Mouse (Mus musculus) erythroblast, embryonic 14.5 days (primary cell): ENCODE measurements around the gene Hacd2.

Source experiments
- GATA1 ChIP-seq: IDR thresholded peaks from 2 replicates; pipeline ENCODE4 v1.6.1; 2012; ENCODE audit warnings: low read length, inconsistent platforms, mixed read lengths
- TAL1 ChIP-seq: IDR thresholded peaks from 3 replicates; pipeline ENCODE4 v1.6.1; 2012; ENCODE audit warnings: low read length, inconsistent platforms, mixed read lengths

DNA sequence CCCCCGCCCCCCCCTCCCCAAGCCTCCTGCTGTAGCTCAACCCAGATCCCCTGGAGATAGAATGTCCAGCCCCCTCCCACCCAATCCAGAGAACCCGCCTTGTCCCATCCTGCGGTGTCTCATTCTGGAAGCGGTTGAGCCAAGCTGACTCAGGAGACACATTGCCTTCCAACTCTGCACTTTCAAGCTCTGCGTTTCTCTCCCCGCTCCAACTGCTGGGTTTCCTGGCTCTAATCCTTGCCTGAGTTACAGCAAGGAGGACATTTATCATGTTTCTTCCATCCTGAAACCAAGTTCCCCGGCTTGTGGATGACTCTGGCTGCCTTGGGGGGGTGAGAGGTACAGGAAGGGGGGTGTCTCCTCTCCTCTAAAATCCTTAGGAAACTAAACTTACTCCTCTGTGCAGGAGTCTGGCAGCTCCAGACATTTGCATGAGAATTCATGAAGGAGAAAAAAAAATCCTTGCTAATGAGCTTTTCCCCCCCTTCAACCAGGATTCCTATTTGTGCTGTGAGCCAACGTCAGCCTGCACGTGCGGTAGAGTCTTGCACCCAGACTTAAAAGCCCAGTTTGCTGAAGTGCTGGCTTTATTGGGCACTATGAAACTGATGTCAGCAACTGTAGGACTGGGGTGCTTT, 21.2 kb upstream of the Hacd2 start:
- no peak for TF ChIP-seq GATA1
- no peak for TF ChIP-seq TAL1
